Mouse (Mus musculus): Measurements from ENCODE around the gene Vill. TPM values are rescaled to one million over a fixed set of nuclear protein-coding genes. Genes with fewer than 3 reads are reported as not detected.

Gene Vill
- polyA plus RNA-seq, 1 experiment: 7.9 TPM

DNA sequence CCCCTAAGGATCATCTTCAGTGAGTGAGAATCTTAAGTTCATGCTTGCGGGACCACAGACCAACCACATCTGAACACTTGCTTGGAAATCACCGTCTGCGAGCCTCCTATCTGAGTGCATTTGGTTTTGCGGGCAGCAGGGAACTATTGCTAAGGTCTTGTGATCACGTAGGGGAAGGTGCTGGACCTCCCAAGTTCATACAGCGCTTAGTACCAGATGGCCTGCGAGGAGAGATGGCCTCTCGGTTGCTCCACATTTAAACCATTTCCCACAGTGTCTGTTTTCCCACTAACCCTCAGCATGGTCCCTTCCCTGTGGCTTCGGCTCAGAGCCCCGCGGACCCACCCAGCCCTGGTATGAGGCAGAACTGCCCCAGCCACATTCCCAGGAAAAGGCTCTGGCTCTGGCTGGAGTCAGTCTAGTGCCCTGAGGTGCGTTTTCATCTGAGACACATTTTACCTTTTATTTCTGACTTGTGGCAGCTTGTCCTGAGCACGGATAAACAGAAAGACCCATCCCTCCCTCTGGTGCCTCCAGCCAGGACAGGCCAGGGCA is 42.3 kb upstream of the Vill start:
- no peak overlapping the region for H3K27ac ChIP-seq (ENCODE audit: control insufficient read depth, insufficient read depth, low read length)
- H3K4me1 ChIP-seq (replicated peaks; ENCODE audit: control insufficient read depth, insufficient read depth, low read length): no peaks in the 10 kb centered on the region
- no peak overlapping the region for H3K4me3 ChIP-seq (ENCODE audit: control insufficient read depth, insufficient read depth, low read length)
- 71% methylated on average over 13 of the region's 13 CpGs for WGBS
- H3K27me3 ChIP-seq (ENCODE audit: control insufficient read depth, insufficient read depth, low read length): no peaks in the 10 kb centered on the region
- no peak for TF ChIP-seq CTCF (IDR thresholded peaks at IDR 0.05; ENCODE audit: borderline replicate concordance, control insufficient read depth, extremely low read depth, insufficient read depth, low read length, poor library complexity)
- no peak for TF ChIP-seq POLR2A (IDR thresholded peaks at IDR 0.05; ENCODE audit: control insufficient read depth, extremely low read depth, insufficient read depth, low read length, poor library complexity)
- no peaks in the 10 kb centered on the region for H3K36me3 ChIP-seq (ENCODE audit: control insufficient read depth, insufficient read depth, low read length)
- no peak for DNase-seq

DNA sequence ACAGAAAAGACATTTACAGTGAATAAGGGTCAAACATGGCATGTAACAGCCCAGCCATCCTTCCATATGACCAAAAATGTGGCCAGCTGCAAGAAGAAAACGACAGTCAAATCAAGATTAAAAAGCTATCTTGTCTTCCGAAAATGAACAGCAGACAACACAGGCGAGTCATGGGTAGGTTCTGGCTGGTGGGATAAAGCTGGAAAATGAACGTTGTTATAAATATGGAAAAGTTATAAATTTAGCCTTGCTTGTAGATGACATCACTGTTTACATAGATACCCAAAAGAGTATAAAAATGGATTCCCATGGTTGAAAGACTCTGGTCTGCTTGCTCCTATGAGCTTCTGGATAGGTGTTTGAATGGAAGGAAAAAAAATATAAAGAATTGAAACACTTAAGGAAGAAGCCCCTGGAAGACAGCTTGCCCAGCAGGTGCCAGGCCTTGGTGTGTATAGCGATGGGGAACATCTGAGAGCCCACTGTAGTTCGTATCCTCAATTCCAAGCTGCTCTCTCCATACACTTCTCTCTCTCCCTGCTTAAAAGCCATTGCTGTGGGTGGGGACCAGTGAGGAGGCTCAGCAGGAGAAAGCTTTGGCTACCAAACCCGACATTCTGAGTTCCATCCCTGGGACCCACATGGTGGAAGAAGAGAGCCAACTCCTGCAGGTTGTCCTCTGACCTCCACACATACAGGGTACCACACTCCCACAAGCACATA is 35.6 kb upstream of the Vill start:
- H3K4me3 ChIP-seq (ENCODE audit: control insufficient read depth, insufficient read depth, low read length): no peak overlapping the region
- no peaks in the 10 kb centered on the region for H3K4me1 ChIP-seq (replicated peaks; ENCODE audit: control insufficient read depth, insufficient read depth, low read length)
- 95% methylated on average over 7 of the region's 7 CpGs for WGBS
- no peak for TF ChIP-seq POLR2A (IDR thresholded peaks at IDR 0.05; ENCODE audit: control insufficient read depth, extremely low read depth, insufficient read depth, low read length, poor library complexity)
- H3K36me3 ChIP-seq (ENCODE audit: control insufficient read depth, insufficient read depth, low read length): no peaks in the 10 kb centered on the region
- no peak overlapping the region for H3K27ac ChIP-seq (ENCODE audit: control insufficient read depth, insufficient read depth, low read length)
- DNase-seq: no peak
- no peaks in the 10 kb centered on the region for H3K27me3 ChIP-seq (ENCODE audit: control insufficient read depth, insufficient read depth, low read length)

GRCm38 (mm10) chr9:119021731-119022130 is 30.8 kb upstream of the Vill start:
- Histone ChIP-seq H3K36me3 (ENCODE audit: control insufficient read depth, insufficient read depth, low read length) (no peaks in the 10 kb centered on the region), H3K27me3 (ENCODE audit: control insufficient read depth, insufficient read depth, low read length) (no peaks in the 10 kb centered on the region), H3K27ac (ENCODE audit: control insufficient read depth, insufficient read depth, low read length) (no peak overlapping the region), H3K4me1 (replicated peaks; ENCODE audit: control insufficient read depth, insufficient read depth, low read length) (no peaks in the 10 kb centered on the region), H3K4me3 (ENCODE audit: control insufficient read depth, insufficient read depth, low read length) (no peak overlapping the region)
- WGBS: 90% methylated on average over 7 of the region's 7 CpGs
- TF ChIP-seq POLR2A (IDR thresholded peaks at IDR 0.05; ENCODE audit: control insufficient read depth, extremely low read depth, insufficient read depth, low read length, poor library complexity): no peak
- DNase-seq: no peak

DNA sequence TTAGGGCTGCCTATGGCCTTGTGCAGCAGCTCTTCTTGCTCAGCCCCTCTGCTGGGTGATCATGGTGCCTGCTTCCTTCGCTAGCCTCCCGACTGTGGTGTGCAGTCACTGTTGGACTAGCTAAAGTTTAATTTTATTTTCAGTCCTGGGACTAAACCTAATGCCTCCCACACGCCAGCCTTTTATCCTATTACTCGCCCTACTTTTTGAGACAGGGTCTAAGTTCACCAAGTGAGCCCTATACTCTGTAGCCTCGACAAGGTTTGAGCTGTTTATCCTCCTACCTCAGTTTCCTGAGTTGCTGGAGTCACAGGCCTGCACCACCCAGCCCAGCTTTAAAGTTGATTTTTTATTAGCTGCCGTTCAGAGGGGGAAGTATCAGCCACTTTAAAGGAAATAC is 27.3 kb upstream of the Vill start:
- Histone ChIP-seq H3K27ac (ENCODE audit: control insufficient read depth, insufficient read depth, low read length) (no peak overlapping the region), H3K4me1 (replicated peaks; ENCODE audit: control insufficient read depth, insufficient read depth, low read length) (no peaks in the 10 kb centered on the region), H3K36me3 (ENCODE audit: control insufficient read depth, insufficient read depth, low read length) (no peaks in the 10 kb centered on the region), H3K4me3 (ENCODE audit: control insufficient read depth, insufficient read depth, low read length) (no peak overlapping the region), H3K27me3 (ENCODE audit: control insufficient read depth, insufficient read depth, low read length) (no peaks in the 10 kb centered on the region)
- 71% methylated on average over 6 of the region's 6 CpGs for WGBS
- DNase-seq: no peak
- TF ChIP-seq POLR2A (IDR thresholded peaks at IDR 0.05; ENCODE audit: control insufficient read depth, extremely low read depth, insufficient read depth, low read length, poor library complexity) (no peak), CTCF (IDR thresholded peaks at IDR 0.05; ENCODE audit: borderline replicate concordance, control insufficient read depth, extremely low read depth, insufficient read depth, low read length, poor library complexity) (no peak)

DNA sequence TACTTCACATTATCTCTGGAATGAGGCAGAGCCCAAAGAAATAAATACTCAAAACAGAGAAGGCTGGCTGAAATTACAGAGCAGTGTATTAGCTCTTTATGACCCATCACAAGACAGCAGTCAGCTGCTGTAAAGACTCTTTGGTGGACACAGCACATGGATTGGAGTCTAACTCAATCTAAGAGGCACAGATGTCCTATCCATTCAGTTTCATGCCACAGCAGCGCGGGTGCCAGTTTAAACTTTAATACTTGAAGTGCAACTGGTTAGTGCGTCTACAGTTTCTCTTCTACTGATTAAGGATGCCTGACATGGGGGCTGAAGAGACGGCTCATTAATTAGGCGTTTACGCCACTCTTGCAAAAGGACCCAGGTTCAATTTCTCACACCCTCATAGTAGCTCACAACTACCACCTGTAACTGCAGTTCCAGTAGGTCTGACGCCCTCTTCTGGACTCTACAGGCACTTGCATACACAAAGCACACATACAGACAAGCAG is 26.7 kb upstream of the Vill start:
- Histone ChIP-seq H3K27ac (ENCODE audit: control insufficient read depth, insufficient read depth, low read length) (no peak overlapping the region), H3K4me3 (ENCODE audit: control insufficient read depth, insufficient read depth, low read length) (no peak overlapping the region), H3K4me1 (replicated peaks; ENCODE audit: control insufficient read depth, insufficient read depth, low read length) (no peaks in the 10 kb centered on the region), H3K36me3 (ENCODE audit: control insufficient read depth, insufficient read depth, low read length) (no peaks in the 10 kb centered on the region), H3K27me3 (ENCODE audit: control insufficient read depth, insufficient read depth, low read length) (no peaks in the 10 kb centered on the region)
- no peak for TF ChIP-seq POLR2A (IDR thresholded peaks at IDR 0.05; ENCODE audit: control insufficient read depth, extremely low read depth, insufficient read depth, low read length, poor library complexity)
- no peak for TF ChIP-seq CTCF (IDR thresholded peaks at IDR 0.05; ENCODE audit: borderline replicate concordance, control insufficient read depth, extremely low read depth, insufficient read depth, low read length, poor library complexity)
- 96% methylated on average over 7 of the region's 7 CpGs for WGBS
- DNase-seq: no peak

- WGBS: 97% methylated on average over 7 of the region's 7 CpGs
- Histone ChIP-seq H3K36me3 (ENCODE audit: control insufficient read depth, insufficient read depth, low read length) (no peaks in the 10 kb centered on the region), H3K4me3 (ENCODE audit: control insufficient read depth, insufficient read depth, low read length) (no peak overlapping the region), H3K4me1 (replicated peaks; ENCODE audit: control insufficient read depth, insufficient read depth, low read length) (no peaks in the 10 kb centered on the region), H3K27me3 (ENCODE audit: control insufficient read depth, insufficient read depth, low read length) (no peaks in the 10 kb centered on the region), H3K27ac (ENCODE audit: control insufficient read depth, insufficient read depth, low read length) (no peak overlapping the region)
- TF ChIP-seq POLR2A (IDR thresholded peaks at IDR 0.05; ENCODE audit: control insufficient read depth, extremely low read depth, insufficient read depth, low read length, poor library complexity) (no peak), CTCF (IDR thresholded peaks at IDR 0.05; ENCODE audit: borderline replicate concordance, control insufficient read depth, extremely low read depth, insufficient read depth, low read length, poor library complexity) (no peak)
- no peak for DNase-seq
Measured at GRCm38 (mm10) chr9:119027337-119027736, 25.2 kb upstream of the Vill start.

All from thymus, adult 2 months (tissue).